Mouse (Mus musculus) embryonic facial prominence, embryonic 13.5 days (tissue): ENCODE results near the gene Slc16a12. TPM values are rescaled to one million over a fixed set of nuclear protein-coding genes. Genes with fewer than 3 reads are reported as not detected.

Experiments
- ATAC-seq: fragments of 200-750 bp; cut with Nextera tagmentation; 2 replicates; pipeline ENCODE4 v1.8.0; 2017; ENCODE audit warnings: low read depth; ENCODE audit not compliant: insufficient number of reproducible peaks, insufficient read depth, low FRiP score, low TSS enrichment
- H3K27ac ChIP-seq: fragments of 300-500 bp; sonication (generic); 2 replicates; pipeline ENCODE4 v1.5.1; 2015; ENCODE audit warnings: moderate library complexity, mild to moderate bottlenecking, inconsistent platforms
- H3K27me3 ChIP-seq: fragments of 300-500 bp; sonication (generic); 2 replicates; pipeline ENCODE4 v1.6.1; 2015; ENCODE audit warnings: mild to moderate bottlenecking, inconsistent platforms
- H3K36me3 ChIP-seq: fragments of 300-500 bp; sonication (generic); 2 replicates; pipeline ENCODE4 v1.6.1; 2015; ENCODE audit warnings: mild to moderate bottlenecking, inconsistent platforms
- H3K4me1 ChIP-seq: fragments of 300-500 bp; sonication (generic); 2 replicates; pipeline ENCODE4 v1.6.1; 2015; ENCODE audit warnings: inconsistent platforms
- H3K4me2 ChIP-seq: fragments of 300-500 bp; sonication (generic); 2 replicates; pipeline ENCODE4 v1.6.1; 2015; ENCODE audit warnings: moderate library complexity, mild to moderate bottlenecking, inconsistent platforms
- H3K4me3 ChIP-seq: fragments of 300-500 bp; sonication (generic); 2 replicates; pipeline ENCODE4 v1.5.1; 2015; ENCODE audit warnings: mild to moderate bottlenecking, inconsistent platforms
- H3K9ac ChIP-seq: fragments of 300-500 bp; sonication (generic); 2 replicates; pipeline ENCODE4 v1.6.1; 2015; ENCODE audit warnings: mild to moderate bottlenecking, inconsistent platforms
- H3K9me3 ChIP-seq: fragments of 300-500 bp; sonication (generic); 2 replicates; pipeline ENCODE4 v1.6.1; 2016; ENCODE audit warnings: inconsistent platforms
- WGBS: fragments of 180-500 bp; shearing (Covaris S2); methylation state at CpG from one replicate; pipeline ENCODE4 v1.1.7; 2015; ENCODE audit warnings: mixed read lengths; 5-methylcytosine and 5-hydroxymethylcytosine counted together
- polyA plus RNA-seq: library from polyadenylated mRNA; unstranded; fragments of >200 nt; fragmentation: Nextera tagmentation; extraction: Ambion mirVana; gene quantifications from 2 replicates; pipeline ENCODE4 v1.2.1, GENCODE M21; 2015

Slc16a12 gene
- polyA plus RNA-seq, 1 experiment from 2014 or later = 0.65 TPM

GRCm38 (mm10) chr19:34706261-34706660 lies 40.8 kb downstream of the Slc16a12 start:
- H3K9me3 ChIP-seq = no peaks in the 10 kb centered on the region

DNA sequence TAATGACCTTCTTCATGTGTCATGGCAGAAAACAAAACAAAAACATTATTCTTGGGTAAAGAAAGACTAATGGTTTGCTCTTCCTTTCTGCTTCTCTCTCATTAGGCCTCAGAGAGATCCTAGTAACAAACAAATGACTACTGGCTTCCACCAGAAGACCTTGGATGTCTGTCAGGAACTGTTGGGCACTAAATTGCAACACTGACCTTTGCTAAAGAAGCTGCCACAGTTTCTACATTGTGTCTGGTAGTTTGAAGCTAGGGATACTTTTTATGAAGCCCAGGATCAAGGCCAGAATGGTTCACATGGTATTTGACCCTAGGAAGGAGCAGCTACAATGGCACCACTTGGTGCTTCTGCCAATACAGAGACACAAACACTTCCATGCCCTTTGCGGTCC lies 41.9 kb downstream of the Slc16a12 start:
- Histone ChIP-seq H3K4me1 (no peaks in the 10 kb centered on the region), H3K4me2 (no peak overlapping the region), H3K9me3 (no peaks in the 10 kb centered on the region), H3K36me3 (no peaks in the 10 kb centered on the region), H3K27me3 (no peaks in the 10 kb centered on the region), H3K27ac (no peak overlapping the region), H3K9ac (no peak overlapping the region), H3K4me3 (no peak overlapping the region)
- no peak for ATAC-seq
- 94% methylated on average over 1 of the region's 1 CpGs for WGBS

More at GRCm38 (mm10) chr19:34706261-34706660, 40.8 kb downstream of the Slc16a12 start:
- no peak overlapping the region for H3K4me3 ChIP-seq
- H3K4me2 ChIP-seq = no peak overlapping the region
- H3K36me3 ChIP-seq = no peaks in the 10 kb centered on the region
- H3K27me3 ChIP-seq = no peaks in the 10 kb centered on the region
- 61% methylated on average over 6 of the region's 6 CpGs for WGBS
- H3K4me1 ChIP-seq = no peaks in the 10 kb centered on the region
- no peak overlapping the region for H3K27ac ChIP-seq
- no peak for ATAC-seq
- H3K9ac ChIP-seq = no peak overlapping the region

DNA sequence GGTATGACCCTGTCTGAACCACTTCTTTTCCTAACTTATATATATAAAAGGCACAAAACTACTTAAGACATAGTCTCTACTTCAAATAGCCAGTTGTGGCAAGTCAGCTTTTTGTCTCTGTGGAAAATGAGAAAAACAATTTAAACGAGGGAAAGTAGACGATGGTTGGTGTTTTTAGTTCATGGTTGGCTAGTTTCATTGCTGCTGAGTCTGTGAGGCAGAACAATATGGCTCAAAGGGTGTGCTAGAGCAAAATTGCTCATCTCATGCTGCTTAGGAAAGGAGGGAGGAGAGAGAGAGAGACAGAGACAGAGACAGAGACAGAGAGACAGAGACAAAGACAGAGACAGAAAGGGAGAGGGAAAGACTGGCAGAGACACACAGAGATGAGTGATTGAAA lies 47.8 kb downstream of the Slc16a12 start:
- H3K27me3 ChIP-seq = no peaks in the 10 kb centered on the region
- H3K27ac ChIP-seq = no peak overlapping the region
- H3K4me3 ChIP-seq = no peak overlapping the region
- no peaks in the 10 kb centered on the region for H3K9me3 ChIP-seq
- H3K4me2 ChIP-seq = no peak overlapping the region
- WGBS = 75% methylated on average over 2 of the region's 2 CpGs
- H3K9ac ChIP-seq = no peak overlapping the region
- H3K36me3 ChIP-seq = no peaks in the 10 kb centered on the region
- no peak for ATAC-seq
- H3K4me1 ChIP-seq = no peaks in the 10 kb centered on the region

DNA sequence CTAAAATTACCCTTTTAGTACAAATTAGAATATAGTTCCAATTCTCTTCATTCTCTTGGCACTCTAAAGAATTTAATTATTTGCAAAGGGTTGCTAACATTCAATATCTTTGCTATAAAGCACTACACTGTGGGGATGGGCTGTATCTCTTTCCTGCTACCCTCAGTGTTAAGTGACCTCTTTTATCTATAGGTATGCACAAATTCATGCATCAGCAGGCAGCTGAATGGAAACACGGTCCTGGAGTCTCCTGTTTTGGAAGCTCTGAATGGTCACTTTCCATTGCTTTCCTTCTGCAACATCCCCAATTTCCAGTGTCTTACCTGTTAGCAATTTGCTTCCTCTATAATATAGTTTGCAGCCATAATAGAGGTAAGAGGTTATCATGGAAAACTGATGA lies 48.2 kb downstream of the Slc16a12 start:
- H3K36me3 ChIP-seq = no peaks in the 10 kb centered on the region
- ATAC-seq = no peak

DNA sequence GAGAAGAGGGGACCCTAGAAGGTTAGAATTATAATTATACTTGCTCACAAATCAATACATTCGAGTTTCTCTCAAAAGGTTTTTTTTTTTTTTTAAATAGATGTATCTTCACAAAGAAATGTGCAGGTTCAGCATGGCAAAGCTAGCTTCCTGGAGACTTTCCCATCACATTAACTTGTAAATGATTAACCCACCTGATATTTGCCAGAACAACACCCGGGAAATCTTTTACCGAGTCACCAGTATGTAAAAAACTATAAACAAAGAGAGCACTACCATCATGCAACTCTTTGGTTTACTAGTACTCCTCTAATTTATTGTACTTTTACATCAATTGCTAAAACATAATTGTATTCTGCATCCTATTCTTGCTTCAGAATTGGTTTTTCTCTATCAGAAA lies 48.7 kb downstream of the Slc16a12 start:
- no peaks in the 10 kb centered on the region for H3K4me1 ChIP-seq
- ATAC-seq = no peak
- H3K4me3 ChIP-seq = no peak overlapping the region
- WGBS = 84% methylated on average over 3 of the region's 3 CpGs
- H3K9ac ChIP-seq = no peak overlapping the region
- no peaks in the 10 kb centered on the region for H3K27me3 ChIP-seq
- H3K9me3 ChIP-seq = no peaks in the 10 kb centered on the region
- no peaks in the 10 kb centered on the region for H3K36me3 ChIP-seq
- H3K27ac ChIP-seq = no peak overlapping the region
- H3K4me2 ChIP-seq = no peak overlapping the region

More for the DNA sequence above, 48.2 kb downstream of the Slc16a12 start:
- Histone ChIP-seq H3K9ac (no peak overlapping the region), H3K27me3 (no peaks in the 10 kb centered on the region), H3K4me2 (no peak overlapping the region), H3K4me1 (no peaks in the 10 kb centered on the region), H3K27ac (no peak overlapping the region), H3K9me3 (no peaks in the 10 kb centered on the region), H3K4me3 (no peak overlapping the region)
- 77% methylated on average over 1 of the region's 1 CpGs for WGBS

DNA sequence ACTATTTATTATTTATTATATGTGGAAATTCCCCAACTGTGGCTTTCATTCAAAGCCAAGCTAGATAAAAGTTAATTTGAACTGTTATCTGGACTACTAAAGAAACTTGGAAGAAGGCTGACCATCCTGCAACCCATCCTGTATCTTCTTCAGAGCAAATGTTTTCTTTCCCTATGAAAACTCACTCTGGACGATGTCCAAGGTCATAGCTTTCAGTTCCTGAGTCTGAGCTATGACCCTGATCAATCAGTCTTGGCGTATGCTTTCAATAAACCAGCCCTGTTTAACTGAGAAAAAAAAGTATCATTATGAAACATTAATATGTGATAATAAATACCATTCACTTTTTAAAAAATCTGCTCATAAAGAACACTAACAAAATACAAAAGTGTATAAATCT lies 49.6 kb downstream of the Slc16a12 start:
- no peaks in the 10 kb centered on the region for H3K36me3 ChIP-seq
- no peaks in the 10 kb centered on the region for H3K9me3 ChIP-seq
- WGBS = 59% methylated on average over 2 of the region's 2 CpGs
- no peaks in the 10 kb centered on the region for H3K4me1 ChIP-seq
- no peak overlapping the region for H3K4me2 ChIP-seq
- no peak for ATAC-seq
- H3K4me3 ChIP-seq = no peak overlapping the region
- no peak overlapping the region for H3K27ac ChIP-seq
- H3K27me3 ChIP-seq = no peaks in the 10 kb centered on the region
- no peak overlapping the region for H3K9ac ChIP-seq

GRCm38 (mm10) chr19:34696352-34696986 lies 50.6 kb downstream of the Slc16a12 start:
- no peaks in the 10 kb centered on the region for H3K9me3 ChIP-seq
- H3K36me3 ChIP-seq = no peaks in the 10 kb centered on the region
- WGBS = 89% methylated on average over 8 of the region's 8 CpGs
- no peak overlapping the region for H3K9ac ChIP-seq
- H3K4me2 ChIP-seq = no peak overlapping the region
- no peaks in the 10 kb centered on the region for H3K4me1 ChIP-seq
- H3K27me3 ChIP-seq = no peaks in the 10 kb centered on the region
- no peak overlapping the region for H3K27ac ChIP-seq
- no peak for ATAC-seq
- H3K4me3 ChIP-seq = no peak overlapping the region

GRCm38 (mm10) chr19:34691402-34691801 lies 55.7 kb downstream of the Slc16a12 start:
- H3K27me3 ChIP-seq = no peaks in the 10 kb centered on the region
- no peak overlapping the region for H3K27ac ChIP-seq
- H3K4me2 ChIP-seq = no peak overlapping the region
- no peaks in the 10 kb centered on the region for H3K4me1 ChIP-seq
- ATAC-seq = no peak
- H3K4me3 ChIP-seq = no peak overlapping the region
- no peaks in the 10 kb centered on the region for H3K36me3 ChIP-seq
- 84% methylated on average over 6 of the region's 6 CpGs for WGBS
- no peak overlapping the region for H3K9ac ChIP-seq
- H3K9me3 ChIP-seq = no peaks in the 10 kb centered on the region

- 90% methylated on average over 1 of the region's 1 CpGs for WGBS
Measured at GRCm38 (mm10) chr19:34685530-34685929, 61.6 kb downstream of the Slc16a12 start.

GRCm38 (mm10) chr19:34684857-34685256 lies 62.2 kb downstream of the Slc16a12 start:
- 54% methylated on average over 1 of the region's 1 CpGs for WGBS
- no peak overlapping the region for H3K4me2 ChIP-seq
- no peak for ATAC-seq
- H3K9me3 ChIP-seq = no peaks in the 10 kb centered on the region
- H3K36me3 ChIP-seq = no peaks in the 10 kb centered on the region
- no peak overlapping the region for H3K9ac ChIP-seq
- H3K4me1 ChIP-seq = no peaks in the 10 kb centered on the region
- no peak overlapping the region for H3K27ac ChIP-seq
- H3K4me3 ChIP-seq = no peak overlapping the region
- H3K27me3 ChIP-seq = no peaks in the 10 kb centered on the region

More at GRCm38 (mm10) chr19:34685530-34685929, 61.6 kb downstream of the Slc16a12 start:
- no peaks in the 10 kb centered on the region for H3K36me3 ChIP-seq
- no peaks in the 10 kb centered on the region for H3K9me3 ChIP-seq
- no peak overlapping the region for H3K27ac ChIP-seq
- ATAC-seq = no peak
- H3K4me2 ChIP-seq = no peak overlapping the region
- H3K27me3 ChIP-seq = no peaks in the 10 kb centered on the region
- no peak overlapping the region for H3K4me3 ChIP-seq
- H3K9ac ChIP-seq = no peak overlapping the region
- H3K4me1 ChIP-seq = no peaks in the 10 kb centered on the region

DNA sequence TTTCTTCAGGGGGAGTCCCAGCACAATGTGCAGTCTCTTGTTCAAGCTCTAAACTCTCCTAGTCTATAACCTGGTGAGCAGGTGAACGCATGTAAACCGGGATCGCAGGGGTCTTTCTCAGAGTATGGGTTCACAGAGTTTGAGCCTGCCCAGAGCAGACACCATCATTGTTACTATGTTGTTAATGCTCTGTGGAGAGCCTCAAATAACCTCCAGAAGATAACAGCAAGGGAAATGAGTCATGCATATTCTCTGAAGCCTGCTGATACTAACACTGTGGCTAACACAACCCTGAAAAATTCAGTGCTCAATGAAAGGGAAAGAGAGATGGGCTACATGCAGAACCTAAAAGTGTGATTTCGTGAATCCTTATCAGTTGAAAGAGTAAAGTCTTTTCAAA lies 68.7 kb downstream of the Slc16a12 start:
- Histone ChIP-seq H3K36me3 (no peaks in the 10 kb centered on the region), H3K9me3 (no peaks in the 10 kb centered on the region), H3K4me2 (no peak overlapping the region), H3K4me1 (no peaks in the 10 kb centered on the region), H3K27ac (no peak overlapping the region), H3K27me3 (no peaks in the 10 kb centered on the region), H3K9ac (no peak overlapping the region), H3K4me3 (no peak overlapping the region)
- no peak for ATAC-seq
- WGBS = 91% methylated on average over 4 of the region's 4 CpGs

DNA sequence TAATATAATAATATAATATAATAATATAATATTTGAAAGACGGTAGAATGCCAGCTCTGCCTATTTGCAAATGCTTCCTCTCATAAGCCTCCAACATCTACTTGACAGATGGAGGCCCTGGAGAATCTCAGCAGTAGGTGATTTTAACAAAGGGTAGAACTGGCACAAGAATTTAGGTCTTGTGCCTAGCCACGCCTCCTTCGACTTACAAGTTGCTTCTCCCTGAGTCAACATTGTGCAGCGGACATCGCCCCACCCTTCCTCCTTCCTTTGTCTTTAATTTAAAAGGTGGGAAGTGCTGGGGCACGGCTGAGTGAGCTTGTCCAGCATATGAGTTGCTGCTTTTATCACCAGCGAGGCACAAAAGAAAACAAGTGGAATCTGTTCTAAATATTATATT lies 73.6 kb downstream of the Slc16a12 start:
- ATAC-seq = no peak
- Histone ChIP-seq H3K4me1 (no peaks in the 10 kb centered on the region), H3K27ac (no peak overlapping the region)

More for the DNA sequence above, 73.6 kb downstream of the Slc16a12 start:
- Histone ChIP-seq H3K9ac (no peak overlapping the region), H3K4me2 (no peak overlapping the region), H3K36me3 (no peaks in the 10 kb centered on the region), H3K9me3 (no peaks in the 10 kb centered on the region), H3K4me3 (no peak overlapping the region), H3K27me3 (no peaks in the 10 kb centered on the region)
- WGBS = 75% methylated on average over 7 of the region's 7 CpGs
